ENCODE assay signal across 10 mouse cellular contexts in the genomic region with DNA sequence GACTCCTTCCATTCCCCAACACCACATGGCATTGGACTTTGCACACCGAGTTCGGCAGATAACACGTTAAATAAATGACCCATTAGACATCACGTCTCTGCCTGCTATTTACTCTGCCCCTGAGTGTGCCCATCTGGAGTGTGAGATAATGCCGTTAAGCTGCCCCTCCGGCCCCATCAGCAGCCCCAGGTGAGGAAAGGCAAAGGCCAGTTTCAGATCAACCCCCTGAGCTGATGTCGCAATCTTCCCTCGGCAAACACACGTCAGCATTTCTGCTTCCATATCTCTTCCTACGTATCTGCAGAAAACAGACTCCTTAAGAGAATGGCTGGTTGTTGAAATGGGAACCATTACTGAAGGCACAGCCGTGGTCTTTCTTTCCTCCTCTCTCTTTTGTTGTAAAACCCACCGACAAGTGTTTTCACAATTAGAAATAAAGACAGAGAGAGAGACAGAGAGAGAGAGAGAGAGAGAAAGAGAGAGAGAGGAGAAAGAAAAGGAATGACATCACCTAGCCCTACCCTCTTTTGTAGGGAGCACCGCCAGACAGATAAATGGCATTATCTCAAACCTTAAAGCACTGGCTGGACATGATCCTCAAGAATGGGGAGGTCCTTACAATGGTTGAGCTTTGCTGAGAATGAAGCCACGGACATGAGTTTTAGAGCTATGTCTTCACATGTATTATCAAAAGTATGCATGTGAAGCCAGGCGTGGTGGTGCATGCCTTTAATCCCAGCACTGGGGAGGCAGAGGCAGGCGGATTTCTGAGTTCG. TPM values are rescaled to one million over a fixed set of nuclear protein-coding genes. Genes with fewer than 3 reads are reported as not detected.
DNase-seq lines count a peak whose midpoint lies in the region; ATAC-seq lines count a peak whose summit lies in the region.
"Had no signal": no experiment of that assay in that cellular context is flagged by ENCODE, and none has a peak within 500 bp of the region (broad histone marks: within the 10 kb centered on the region; RNA-seq: fewer than 3 reads in every experiment).

No protein-coding gene starts in this region.

- 49% methylated on average over 17 of the region's 17 CpGs for WGBS in intestine, embryonic 15.5 days
- 36% methylated on average over 17 of the region's 17 CpGs for WGBS in lung, embryonic 15.5 days
- WGBS in forebrain, embryonic 16.5 days: 80% methylated on average over 17 of the region's 17 CpGs

- no peak overlapping the region for H3K4me3 ChIP-seq in intestine, embryonic 15.5 days (replicated peaks)
- H3K4me3 ChIP-seq in lung, embryonic 15.5 days: 0 out of 2 replicates have a peak overlapping the region, but pooled peaks have one; percentile 13
- H3K4me3 ChIP-seq in forebrain, embryonic 16.5 days (replicated peaks; ENCODE audit: low read length): no peak overlapping the region

- DNase-seq in urinary bladder, postnatal 14 days (ENCODE audit: low spot score): peak; percentile 38
- no peak for DNase-seq in urinary bladder, adult 2 months (ENCODE audit: low spot score)
- no peak for DNase-seq in layer of hippocampus, adult 8-10 months (ENCODE audit: low spot score in 2 of 2)
- DNase-seq in cerebellum, adult 18-20 months: no peak
- no peak for DNase-seq in thymus, postnatal 0 days (ENCODE audit: low spot score)
- DNase-seq: thymus, postnatal 36 days had no signal

- peak overlapping the region; percentile 79 for H3K27ac ChIP-seq in intestine, embryonic 15.5 days
- H3K27ac ChIP-seq in lung, embryonic 15.5 days: no peak overlapping the region
- H3K27ac ChIP-seq in forebrain, embryonic 16.5 days (ENCODE audit: low read length): no peak overlapping the region
- H3K27ac ChIP-seq: macrophage had no signal

- H3K9me3 ChIP-seq in intestine, embryonic 15.5 days: no peaks in the 10 kb centered on the region
- no peaks in the 10 kb centered on the region for H3K9me3 ChIP-seq in lung, embryonic 15.5 days
- no peaks in the 10 kb centered on the region for H3K9me3 ChIP-seq in forebrain, embryonic 16.5 days (ENCODE audit: control insufficient read depth, low read length)

- H3K27me3 ChIP-seq in intestine, embryonic 15.5 days (replicated peaks): no peaks in the 10 kb centered on the region
- no peaks in the 10 kb centered on the region for H3K27me3 ChIP-seq in lung, embryonic 15.5 days
- H3K27me3 ChIP-seq in forebrain, embryonic 16.5 days (replicated peaks; ENCODE audit: control insufficient read depth, insufficient read depth, low read length): no peaks in the 10 kb centered on the region

- peaks cover 7% of the 10 kb centered on the region; the same call in 1 of the 2 replicates for H3K4me1 ChIP-seq in intestine, embryonic 15.5 days (replicated peaks)
- H3K4me1 ChIP-seq in lung, embryonic 15.5 days: peaks cover 11% of the 10 kb centered on the region
- H3K4me1 ChIP-seq in forebrain, embryonic 16.5 days (replicated peaks; ENCODE audit: control insufficient read depth, insufficient read depth, low read length): no peaks in the 10 kb centered on the region

- H3K9ac ChIP-seq in intestine, embryonic 15.5 days: no peak overlapping the region
- no peak overlapping the region for H3K9ac ChIP-seq in lung, embryonic 15.5 days
- no peak overlapping the region for H3K9ac ChIP-seq in forebrain, embryonic 16.5 days (replicated peaks; ENCODE audit: low read depth, low read length)

- peak overlapping the region; percentile 6; the same call in 1 of the 2 replicates for H3K4me2 ChIP-seq in intestine, embryonic 15.5 days (replicated peaks)
- H3K4me2 ChIP-seq in lung, embryonic 15.5 days: peak overlapping the region; percentile 39; the same call in 1 of the 2 replicates
- H3K4me2 ChIP-seq in forebrain, embryonic 16.5 days (ENCODE audit: low read length): no peak overlapping the region

- ATAC-seq in intestine, embryonic 15.5 days: peak; percentile 97
- ATAC-seq in lung, embryonic 15.5 days (ENCODE audit: borderline replicate concordance, extremely low read depth, low FRiP score, low TSS enrichment): peak; percentile 40; the same call in 1 of the 2 replicates
- ATAC-seq in forebrain, embryonic 16.5 days: no peak

- no peaks in the 10 kb centered on the region for H3K36me3 ChIP-seq in intestine, embryonic 15.5 days
- no peaks in the 10 kb centered on the region for H3K36me3 ChIP-seq in lung, embryonic 15.5 days
- H3K36me3 ChIP-seq in forebrain, embryonic 16.5 days (ENCODE audit: control insufficient read depth, insufficient read depth): no peaks in the 10 kb centered on the region

RNA-seq across cellular contexts. Expression of a gene that starts 23.2 kb away (rescaled TPM):
- 30.5 TPM in 2 replicates for polyA plus RNA-seq in urinary bladder, adult 2 months (2012; rRNA removed)
- 33.0 and 35.7 TPM in 2 replicates for polyA plus RNA-seq in intestine, embryonic 15.5 days (2015; fragmentation: Nextera tagmentation; extraction: Ambion mirVana)
- 32.1 and 32.3 TPM in 2 replicates for polyA plus RNA-seq in lung, embryonic 15.5 days (2015; fragmentation: Nextera tagmentation; extraction: Ambion mirVana)
- total RNA-seq in layer of hippocampus, adult 8-10 months (2022): 10 to 100 TPM; 61.6 to 70.6 (median 67.7) TPM
- 45.2 and 50.4 TPM in 2 replicates for polyA plus RNA-seq in thymus, postnatal 0 days (2015; fragmentation: Nextera tagmentation; extraction: Ambion mirVana)
- 33.7 and 39.9 TPM in 2 replicates for polyA plus RNA-seq in forebrain, embryonic 16.5 days (2015; fragmentation: Nextera tagmentation; extraction: Ambion mirVana)

RNA-seq across cellular contexts. Expression of a gene that starts 45.1 kb away (rescaled TPM):
- not detected in 2 replicates for polyA plus RNA-seq in urinary bladder, adult 2 months (2012; rRNA removed)
- not detected in 2 replicates for polyA plus RNA-seq in intestine, embryonic 15.5 days (2015; fragmentation: Nextera tagmentation; extraction: Ambion mirVana)
- not detected in 2 replicates for polyA plus RNA-seq in lung, embryonic 15.5 days (2015; fragmentation: Nextera tagmentation; extraction: Ambion mirVana)
- total RNA-seq in layer of hippocampus, adult 8-10 months (2022): not detected
- not detected in 2 replicates for polyA plus RNA-seq in thymus, postnatal 0 days (2015; fragmentation: Nextera tagmentation; extraction: Ambion mirVana)
- not detected in 2 replicates for polyA plus RNA-seq in forebrain, embryonic 16.5 days (2015; fragmentation: Nextera tagmentation; extraction: Ambion mirVana)
- polyA plus RNA-seq: macrophage had no signal

RNA-seq across cellular contexts. Expression of a gene that starts 47.9 kb away (rescaled TPM):
- 0.59 and 0.61 TPM in 2 replicates for polyA plus RNA-seq in urinary bladder, adult 2 months (2012; rRNA removed)
- polyA plus RNA-seq in intestine, embryonic 15.5 days (2015; fragmentation: Nextera tagmentation; extraction: Ambion mirVana): 141 and 153 TPM in 2 replicates
- 0.10 TPM in 2 replicates for polyA plus RNA-seq in lung, embryonic 15.5 days (2015; fragmentation: Nextera tagmentation; extraction: Ambion mirVana)
- total RNA-seq in layer of hippocampus, adult 8-10 months (2022): not detected
- polyA plus RNA-seq in thymus, postnatal 0 days (2015; fragmentation: Nextera tagmentation; extraction: Ambion mirVana): 0.17 and 0.47 TPM in 2 replicates
- not detected in 2 replicates for polyA plus RNA-seq in forebrain, embryonic 16.5 days (2015; fragmentation: Nextera tagmentation; extraction: Ambion mirVana)
- polyA plus RNA-seq: macrophage had no signal

Comparison
In these comparisons a context has a peak if more than half of its experiments do, and no peak if none do; other contexts are left out.
1. RNA of a gene that starts 47.9 kb away (polyA plus RNA-seq): 141 to 153 TPM in intestine, embryonic 15.5 days; 0.59 to 0.61 TPM in urinary bladder, adult 2 months, 0.17 to 0.47 TPM in thymus, postnatal 0 days, 0.10 TPM in lung, embryonic 15.5 days and not detected in forebrain, embryonic 16.5 days; every median in the first group is over 10 times any median in the second.